Mouse (Mus musculus): Measurements from ENCODE around the gene Atl2. TPM values are rescaled to one million over a fixed set of nuclear protein-coding genes. Genes with fewer than 3 reads are reported as not detected.

Atl2 gene
- polyA plus RNA-seq, 1 experiment, result 16.1 TPM

- DNase-seq (ENCODE audit: low read depth, low spot score), result no peak
- 49% methylated on average over 4 of the region's 4 CpGs for WGBS
These were observed 8.7 kb upstream of the Atl2 start for GRCm38 (mm10) chr17:79904593-79904992.

DNA sequence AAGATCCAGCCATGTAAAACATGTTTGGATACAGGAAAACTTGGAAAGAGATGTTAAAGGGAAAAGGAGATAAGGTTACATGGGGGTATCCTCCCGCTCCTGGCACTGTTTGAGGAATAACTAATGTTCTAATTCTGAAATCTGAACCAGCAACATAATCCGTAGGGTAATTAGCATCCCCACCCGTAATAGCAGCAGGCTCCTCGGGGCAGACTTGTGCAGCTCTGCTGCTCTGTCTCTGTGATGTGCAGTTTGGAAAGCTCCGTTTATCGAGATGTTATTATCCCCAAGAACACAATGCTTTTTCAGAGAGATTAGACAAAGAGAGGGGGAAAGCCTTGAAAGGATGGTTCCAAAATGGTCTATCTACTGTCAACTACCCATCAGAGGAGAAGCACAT lies 5.3 kb upstream of the Atl2 start:
- no peak for DNase-seq (ENCODE audit: low read depth, low spot score)
- 56% methylated on average over 6 of the region's 6 CpGs for WGBS

DNA sequence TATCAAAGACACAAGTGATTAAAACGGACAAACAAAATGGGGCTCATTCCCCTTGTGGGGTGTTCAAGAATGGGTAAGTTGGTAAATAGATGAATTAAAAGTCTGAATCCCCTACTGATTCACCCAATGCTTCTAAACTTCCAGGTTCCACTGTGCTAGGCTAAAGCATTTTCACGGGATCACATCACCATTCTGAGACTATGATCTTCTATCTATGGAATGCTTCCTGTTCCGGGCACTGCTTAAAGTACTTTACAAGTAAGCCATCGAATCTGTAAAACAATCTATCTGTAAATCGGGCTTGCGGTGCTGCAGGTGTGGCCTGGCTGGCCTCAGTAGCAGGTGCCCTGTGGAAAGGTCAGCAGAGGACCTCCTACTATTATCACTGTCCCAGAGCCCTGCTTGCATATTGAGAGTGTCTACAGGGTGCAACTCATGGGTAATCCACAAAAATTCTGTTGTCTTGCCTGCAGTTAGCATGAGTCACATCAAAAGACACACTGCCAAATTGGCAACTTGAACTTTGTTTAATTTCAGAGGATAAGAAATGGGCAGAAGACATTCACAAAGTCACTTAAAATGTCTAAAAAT lies 2.3 kb upstream of the Atl2 start:
- WGBS, result 39% methylated on average over 6 of the region's 6 CpGs

GRCm38 (mm10) chr17:79897666-79898065 lies 1.7 kb upstream of the Atl2 start:
- 86% methylated on average over 3 of the region's 3 CpGs for WGBS

More for the DNA sequence above, 2.3 kb upstream of the Atl2 start:
- DNase-seq (ENCODE audit: low read depth, low spot score), result no peak

GRCm38 (mm10) chr17:79894971-79895882 lies 696 bp downstream of the Atl2 start:
- no peak for DNase-seq (ENCODE audit: low read depth, low spot score)
- under 1% methylated on average over 90 of the region's 100 CpGs for WGBS

More at GRCm38 (mm10) chr17:79897666-79898065, 1.7 kb upstream of the Atl2 start:
- DNase-seq (ENCODE audit: low read depth, low spot score), result no peak

- DNase-seq (ENCODE audit: low read depth, low spot score), result no peak
- WGBS, result 36% methylated on average over 4 of the region's 4 CpGs
These were observed 1.9 kb downstream of the Atl2 start for GRCm38 (mm10) chr17:79894054-79894453.

GRCm38 (mm10) chr17:79891944-79892343 lies 4.0 kb downstream of the Atl2 start:
- DNase-seq (ENCODE audit: low read depth, low spot score), result peak; percentile 57
- WGBS, result 32% methylated on average over 7 of the region's 7 CpGs

DNA sequence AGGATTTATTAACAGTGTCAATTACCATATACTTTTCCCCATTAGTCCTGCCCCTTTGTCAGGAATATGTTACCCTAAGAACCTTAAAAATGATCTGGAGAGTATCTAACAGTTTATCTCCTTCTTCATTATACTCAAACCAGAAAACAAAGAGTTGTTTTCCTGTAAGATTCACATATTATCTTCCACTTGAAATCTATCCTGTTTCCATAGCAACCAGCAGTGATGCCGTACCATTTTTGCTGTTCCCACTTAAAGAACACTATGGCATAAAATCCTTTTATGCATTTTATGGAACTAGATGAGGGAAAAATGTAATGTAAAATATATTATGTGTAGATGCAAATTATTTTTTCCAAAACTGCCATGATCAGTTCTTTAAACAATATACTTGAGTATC lies 8.0 kb downstream of the Atl2 start:
- DNase-seq (ENCODE audit: low read depth, low spot score), result no peak
- 62% methylated on average over 1 of the region's 1 CpGs for WGBS

GRCm38 (mm10) chr17:79883198-79883597 lies 12.7 kb downstream of the Atl2 start:
- no peak for DNase-seq (ENCODE audit: low read depth, low spot score)
- WGBS, result 47% methylated on average over 4 of the region's 4 CpGs

DNA sequence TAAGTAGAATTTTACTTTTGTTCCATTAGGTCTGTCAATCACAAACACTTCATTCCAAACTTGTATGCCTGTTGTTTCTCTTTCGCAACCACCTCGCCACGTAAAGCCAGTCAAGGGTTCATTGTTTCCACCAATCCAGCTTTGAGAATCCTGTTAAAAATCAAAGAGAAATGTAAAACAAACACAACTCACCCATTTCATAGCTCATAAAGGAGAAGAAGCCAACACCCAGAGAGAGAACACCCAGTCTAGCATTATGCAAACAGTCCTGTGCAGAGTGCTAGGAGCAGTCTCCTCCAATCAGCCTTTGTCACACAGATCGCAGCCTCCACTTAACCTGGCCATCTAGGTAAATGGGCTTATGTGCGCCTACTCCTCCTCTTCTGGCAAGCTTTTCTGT lies 30.9 kb downstream of the Atl2 start:
- 31% methylated on average over 5 of the region's 5 CpGs for WGBS
- peak; percentile 82 for DNase-seq (ENCODE audit: low read depth, low spot score)

DNA sequence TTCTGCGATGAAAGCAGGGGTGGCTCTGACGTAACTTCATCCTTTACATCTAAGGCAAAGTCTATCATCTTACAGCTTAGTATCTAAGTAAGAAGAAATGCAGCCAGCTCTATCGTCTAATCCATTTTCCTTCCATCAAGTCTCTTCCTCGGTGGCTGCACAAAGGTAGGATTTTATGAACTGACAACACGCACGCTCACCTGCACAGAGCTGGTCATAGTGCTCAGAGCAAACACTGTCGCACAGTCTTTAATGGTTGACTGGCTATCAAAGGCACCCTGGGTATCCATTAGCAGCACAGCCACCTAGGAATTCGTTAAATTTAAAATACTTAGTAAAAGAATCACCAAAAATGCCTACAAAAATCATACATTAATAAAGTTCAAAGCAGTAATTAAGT lies 31.4 kb downstream of the Atl2 start:
- DNase-seq (ENCODE audit: low read depth, low spot score), result no peak
- 67% methylated on average over 8 of the region's 8 CpGs for WGBS

DNA sequence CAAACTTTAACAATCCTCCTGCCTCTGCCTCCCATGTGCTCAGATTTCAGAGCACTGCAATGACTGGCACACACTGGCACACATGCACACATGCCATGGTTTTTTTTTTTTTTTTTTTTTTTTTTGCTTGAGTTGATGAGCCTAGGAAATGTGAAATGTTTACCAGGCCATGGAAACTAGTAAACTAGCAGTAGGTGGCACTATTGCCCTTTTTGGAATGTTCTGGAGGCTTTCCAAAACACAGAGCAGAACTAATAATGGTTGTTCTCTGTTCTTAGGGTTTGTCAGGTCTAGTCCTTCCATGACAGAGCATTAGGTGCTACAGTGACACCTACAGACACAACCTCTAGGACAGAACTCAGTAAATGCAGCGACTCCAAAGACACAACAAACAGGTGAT lies 33.9 kb downstream of the Atl2 start:
- 43% methylated on average over 1 of the region's 1 CpGs for WGBS
- peak; percentile 24 for DNase-seq (ENCODE audit: low read depth, low spot score)

DNA sequence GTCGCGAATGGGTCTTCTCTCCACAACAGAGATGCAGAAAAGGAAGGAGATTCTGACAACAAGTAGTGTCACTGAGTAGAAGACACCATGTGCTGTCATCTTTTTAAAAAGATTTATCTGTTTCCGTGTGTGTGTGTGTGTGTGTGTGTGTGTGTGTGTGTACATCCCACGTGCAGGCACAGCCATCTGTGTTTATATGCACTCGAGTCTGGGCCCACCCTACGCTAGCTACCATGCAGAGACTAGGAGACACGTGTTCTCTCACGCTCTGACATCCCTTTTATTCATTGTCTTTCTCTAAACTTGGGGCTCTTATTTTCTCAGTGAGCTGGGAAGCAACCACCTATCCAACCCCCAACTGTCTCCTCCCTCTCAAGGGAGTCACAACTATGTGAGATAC lies 40.4 kb downstream of the Atl2 start:
- 80% methylated on average over 8 of the region's 8 CpGs for WGBS
- no peak for DNase-seq (ENCODE audit: low read depth, low spot score)

DNA sequence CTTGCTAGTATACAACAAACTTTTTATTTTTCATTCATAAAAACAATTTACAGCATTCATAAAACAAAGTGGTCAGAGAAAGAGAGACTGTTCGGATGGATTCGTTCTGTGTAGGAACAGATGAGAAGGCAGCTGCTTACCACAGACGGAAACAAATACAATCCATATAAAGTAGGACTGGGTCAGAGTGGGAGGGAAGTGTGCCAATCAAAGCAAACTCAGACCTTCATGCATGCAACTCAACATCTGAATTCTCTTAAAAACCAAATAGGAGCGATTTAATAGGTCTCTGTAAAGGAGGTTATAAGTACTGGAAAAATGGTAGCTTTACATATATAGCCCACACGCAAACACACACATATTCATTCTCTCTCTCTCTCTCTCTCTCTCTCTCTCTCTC lies 47.5 kb downstream of the Atl2 start:
- WGBS, result 88% methylated on average over 5 of the region's 5 CpGs
- no peak for DNase-seq (ENCODE audit: low read depth, low spot score)

- no peak for DNase-seq (ENCODE audit: low read depth, low spot score)
- WGBS, result 91% methylated on average over 2 of the region's 2 CpGs
These were observed 49.7 kb downstream of the Atl2 start for GRCm38 (mm10) chr17:79846182-79846581.

- 85% methylated on average over 2 of the region's 2 CpGs for WGBS
- DNase-seq (ENCODE audit: low read depth, low spot score), result no peak
These were observed 50.2 kb downstream of the Atl2 start for GRCm38 (mm10) chr17:79845695-79846094.

DNA sequence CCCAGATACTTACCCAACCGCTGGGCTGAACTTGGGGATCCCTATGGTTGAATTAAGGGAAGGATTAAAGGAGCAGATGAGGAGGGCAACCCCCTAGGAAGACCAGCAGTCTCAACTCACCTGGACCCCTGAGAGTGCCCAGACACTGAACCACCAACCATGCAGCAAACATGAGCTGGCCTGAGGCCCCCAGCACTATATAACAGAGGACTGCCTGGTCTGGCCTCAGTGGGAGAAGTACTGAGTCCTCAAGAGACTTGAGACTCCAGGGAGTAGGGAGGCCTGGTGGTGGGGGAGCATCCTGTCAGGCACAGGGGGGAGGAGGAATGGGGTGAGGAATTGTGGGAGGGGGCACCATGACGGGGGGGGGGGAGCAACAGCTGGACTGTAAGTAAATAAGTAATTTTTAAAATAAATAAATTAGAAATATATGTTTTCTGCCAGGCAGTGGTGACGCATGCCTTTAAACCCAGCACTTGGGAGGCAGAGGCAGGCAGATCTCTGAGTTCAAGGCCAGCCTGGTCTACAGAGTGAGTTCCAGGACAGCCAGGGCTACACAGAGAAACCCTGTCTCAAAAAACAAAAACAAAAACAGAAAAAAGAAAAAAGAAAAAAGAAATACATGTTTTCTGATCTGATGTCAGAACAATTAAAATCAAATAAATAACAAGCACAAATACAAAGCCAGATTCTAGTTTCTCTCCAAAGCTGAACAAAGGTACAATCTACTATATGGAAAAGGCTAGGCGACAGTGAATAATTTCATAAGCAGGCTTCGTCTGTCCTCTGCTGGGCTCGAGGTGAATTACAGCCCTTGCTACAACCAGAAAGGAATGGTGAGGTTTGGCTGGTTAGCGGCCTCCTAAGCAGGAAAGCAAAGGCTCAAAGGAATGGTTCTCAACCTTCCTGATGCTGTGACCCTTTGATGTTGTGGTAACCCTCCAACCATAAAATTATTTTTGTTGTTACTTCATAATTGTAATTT lies 55.4 kb downstream of the Atl2 start:
- peak; percentile 38 for DNase-seq (ENCODE audit: low read depth, low spot score)
- 41% methylated on average over 7 of the region's 7 CpGs for WGBS

GRCm38 (mm10) chr17:79836978-79837377 lies 58.9 kb downstream of the Atl2 start:
- no peak for DNase-seq (ENCODE audit: low read depth, low spot score)
- WGBS, result 83% methylated on average over 7 of the region's 7 CpGs

GRCm38 (mm10) chr17:79835714-79836373 lies 60.1 kb downstream of the Atl2 start:
- DNase-seq (ENCODE audit: low read depth, low spot score), result no peak
- WGBS, result 38% methylated on average over 5 of the region's 5 CpGs

Data from large intestine, adult 2 months (tissue).